Mouse (Mus musculus) forebrain, embryonic 13.5 days (tissue): Measurements from ENCODE around the gene Dmd. TPM values are rescaled to one million over a fixed set of nuclear protein-coding genes. Genes with fewer than 3 reads are reported as not detected.
"Not testable (repeated sequence)": the region's sequence is repeated elsewhere in the genome, so short reads cannot be mapped to it uniquely, and the experiment has no call there.

ENCODE experiments used
- ATAC-seq: fragments of 200-750 bp; cut with Nextera tagmentation; 2 replicates; pipeline ENCODE4 v1.8.0; 2017
- H3K27ac ChIP-seq: fragments of 300-500 bp; sonication (generic); 2 replicates; pipeline ENCODE4 v1.5.1; 2015; ENCODE audit warnings: inconsistent platforms, mild to moderate bottlenecking, moderate library complexity
- H3K27me3 ChIP-seq: fragments of 300-500 bp; sonication (generic); 2 replicates; pipeline ENCODE4 v1.6.1; 2015; ENCODE audit warnings: mild to moderate bottlenecking, inconsistent platforms
- H3K36me3 ChIP-seq: fragments of 300-500 bp; sonication (generic); 2 replicates; pipeline ENCODE4 v1.6.1; 2015; ENCODE audit warnings: mild to moderate bottlenecking, inconsistent platforms; ENCODE audit not compliant: poor library complexity, severe bottlenecking
- H3K4me1 ChIP-seq: fragments of 300-500 bp; sonication (generic); 2 replicates; pipeline ENCODE4 v1.6.1; 2015; ENCODE audit warnings: inconsistent platforms
- H3K4me2 ChIP-seq: fragments of 300-500 bp; sonication (generic); 2 replicates; pipeline ENCODE4 v1.6.1; 2015; ENCODE audit warnings: inconsistent platforms, mild to moderate bottlenecking, moderate library complexity
- H3K4me3 ChIP-seq: fragments of 300-500 bp; sonication (generic); 2 replicates; pipeline ENCODE4 v1.5.1; 2015; ENCODE audit warnings: mild to moderate bottlenecking, inconsistent platforms
- H3K9ac ChIP-seq: fragments of 300-500 bp; sonication (generic); 2 replicates; pipeline ENCODE4 v1.6.1; 2015; ENCODE audit warnings: mild to moderate bottlenecking, inconsistent platforms
- H3K9me3 ChIP-seq: fragments of 300-500 bp; sonication (generic); replicated peaks from 2 replicates; pipeline ENCODE4 v1.6.1; 2016; ENCODE audit warnings: inconsistent platforms
- WGBS: fragments of 180-500 bp; shearing (Covaris S2); methylation state at CpG from one replicate; pipeline ENCODE4 v1.1.7; 2015; 5-methylcytosine and 5-hydroxymethylcytosine counted together
- polyA plus RNA-seq: library from polyadenylated mRNA; unstranded; fragments of >200 nt; fragmentation: Nextera tagmentation; extraction: Ambion mirVana; gene quantifications from 2 replicates; pipeline ENCODE4 v1.2.1, GENCODE M21; 2015

Dmd gene
- polyA plus RNA-seq, 1 experiment from 2014 or later = 26.1 TPM

DNA sequence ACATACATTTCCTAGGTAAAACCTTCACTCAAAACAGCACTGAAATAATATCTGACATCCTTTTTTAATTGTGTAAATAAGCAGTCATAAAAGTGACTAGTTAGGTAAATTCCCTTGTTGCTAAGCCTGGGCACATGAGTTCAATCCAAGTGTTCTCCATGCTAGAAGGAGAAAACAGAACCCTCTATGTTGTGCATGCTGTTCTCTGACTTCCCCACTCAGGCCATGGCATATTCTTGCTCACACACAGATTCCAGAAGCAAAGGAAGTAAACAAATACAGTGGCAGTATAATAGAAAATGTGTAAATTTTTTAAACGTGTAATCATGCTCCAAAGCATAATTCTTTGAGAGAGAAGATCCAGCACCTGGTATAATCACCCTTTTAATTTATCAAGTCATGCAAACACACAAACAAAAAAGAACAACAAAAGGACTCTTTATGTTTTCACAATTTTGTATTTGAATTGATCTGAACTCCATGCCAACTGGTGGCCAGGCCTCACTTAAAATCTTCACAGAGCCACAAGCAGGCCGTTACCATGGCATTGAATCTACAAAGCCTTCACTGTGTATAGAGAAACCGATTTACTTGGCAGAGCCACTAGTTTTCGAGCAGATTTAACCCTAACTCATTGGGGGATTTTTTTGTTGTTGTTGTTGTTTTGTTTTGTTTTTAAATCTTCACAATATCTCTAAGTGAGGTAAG lies 797.8 kb downstream of the Dmd start:
- 21% methylated on average over 4 of the region's 4 CpGs for whole genome bisulfite sequencing
- Histone ChIP-seq H3K9ac (no peak overlapping the region), H3K27ac (no peak overlapping the region), H3K4me1 (no peaks in the 10 kb centered on the region), H3K9me3 (no peaks in the 10 kb centered on the region), H3K27me3 (no peaks in the 10 kb centered on the region), H3K36me3 (no peaks in the 10 kb centered on the region), H3K4me2 (no peak overlapping the region), H3K4me3 (no peak overlapping the region)
- peak; percentile 88 for ATAC-seq

DNA sequence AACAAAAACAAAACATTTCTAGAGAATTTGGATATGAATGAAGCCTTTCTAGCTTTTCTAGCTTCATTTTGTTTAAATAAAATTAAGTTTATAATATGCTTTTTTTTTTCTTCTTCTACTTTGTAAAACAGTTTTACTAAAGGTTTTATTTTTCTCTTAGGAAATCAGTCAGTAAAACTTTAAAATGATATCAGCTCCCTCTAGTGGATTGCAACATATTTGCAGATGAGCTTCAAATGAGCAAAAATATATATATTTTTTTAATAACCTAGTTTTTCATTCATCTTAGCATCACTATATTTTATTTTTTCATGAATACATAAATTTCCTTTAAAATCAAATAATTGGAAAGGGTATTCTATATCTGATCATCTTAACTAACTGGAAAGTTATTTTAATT lies 838.7 kb downstream of the Dmd start:
- no peak overlapping the region for H3K9ac ChIP-seq
- ATAC-seq = no peak
- no peaks in the 10 kb centered on the region for H3K36me3 ChIP-seq
- no peak overlapping the region for H3K27ac ChIP-seq
- H3K4me3 ChIP-seq = no peak overlapping the region
- H3K4me2 ChIP-seq = no peak overlapping the region
- no peaks in the 10 kb centered on the region for H3K9me3 ChIP-seq
- H3K4me1 ChIP-seq = no peaks in the 10 kb centered on the region
- no peaks in the 10 kb centered on the region for H3K27me3 ChIP-seq

DNA sequence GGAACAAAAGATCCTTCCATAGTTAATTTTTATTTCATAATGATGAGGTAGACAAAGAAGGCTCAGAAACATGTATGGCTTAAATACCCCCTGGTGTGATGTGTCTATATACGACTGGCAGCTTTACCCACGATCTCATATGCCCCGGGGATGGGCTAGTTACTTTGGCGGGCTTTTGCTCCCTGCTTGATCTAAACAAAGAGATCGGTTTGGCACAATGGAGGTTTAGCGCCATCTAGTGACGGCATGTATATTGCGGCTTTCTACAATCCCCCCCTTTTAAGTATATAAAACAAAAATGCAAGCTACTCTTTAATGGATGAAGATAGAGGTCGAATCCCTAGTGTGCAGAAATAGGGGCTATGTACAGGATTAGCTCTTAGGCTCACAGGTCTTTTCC lies 918.8 kb downstream of the Dmd start:
- not testable (repeated sequence) for H3K4me3 ChIP-seq, H3K36me3 ChIP-seq, H3K27ac ChIP-seq, H3K4me1 ChIP-seq, H3K9ac ChIP-seq, H3K9me3 ChIP-seq, H3K27me3 ChIP-seq, H3K4me2 ChIP-seq
- WGBS = 54% methylated on average over 9 of the region's 9 CpGs
- peak; percentile 61; the same call in 1 of the 2 replicates for ATAC-seq

DNA sequence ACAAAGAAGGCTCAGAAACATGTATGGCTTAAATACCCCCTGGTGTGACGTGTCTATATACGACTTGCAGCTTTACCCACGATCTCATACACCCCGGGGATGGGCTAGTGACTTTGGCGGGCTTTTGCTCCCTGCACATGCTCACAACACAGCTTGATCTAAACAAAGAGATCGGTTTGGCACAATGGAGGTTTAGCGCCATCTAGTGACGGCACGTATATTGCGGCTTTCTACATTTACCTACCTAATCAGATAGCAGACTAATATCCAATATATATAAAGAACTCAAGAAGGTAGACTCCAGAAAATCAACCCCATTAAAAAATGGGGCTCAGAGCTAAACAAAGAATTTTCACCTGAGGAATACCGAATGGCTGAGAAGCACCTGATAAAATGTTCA lies 926.7 kb downstream of the Dmd start:
- not testable (repeated sequence) for H3K4me3 ChIP-seq, H3K4me1 ChIP-seq, H3K27me3 ChIP-seq, H3K9me3 ChIP-seq, H3K27ac ChIP-seq, H3K9ac ChIP-seq, H3K4me2 ChIP-seq, H3K36me3 ChIP-seq, ATAC-seq
- WGBS = 86% methylated on average over 11 of the region's 11 CpGs

DNA sequence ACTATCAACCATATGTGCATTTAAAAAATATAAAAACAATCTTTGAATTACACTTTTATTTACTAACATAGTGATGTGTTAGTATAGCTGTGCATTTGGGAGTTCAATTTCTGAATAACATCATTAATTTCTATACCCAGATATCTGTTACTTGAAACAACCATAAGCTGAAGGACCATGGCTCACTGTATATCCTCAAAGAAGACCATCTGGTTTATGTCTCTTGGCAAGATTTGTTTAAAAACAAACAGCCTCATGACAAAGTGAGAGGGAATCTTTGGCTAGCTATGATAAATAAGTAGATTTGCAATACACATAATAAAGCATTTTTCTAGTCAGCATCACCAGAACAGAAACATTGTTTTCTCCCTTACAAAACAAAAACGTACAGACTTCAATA lies 1027.2 kb downstream of the Dmd start:
- H3K9me3 ChIP-seq = no peaks in the 10 kb centered on the region
- no peak overlapping the region for H3K9ac ChIP-seq
- no peaks in the 10 kb centered on the region for H3K27me3 ChIP-seq
- no peak overlapping the region for H3K4me3 ChIP-seq
- H3K4me1 ChIP-seq = no peaks in the 10 kb centered on the region
- no peaks in the 10 kb centered on the region for H3K36me3 ChIP-seq
- 67% methylated on average over 1 of the region's 1 CpGs for WGBS
- H3K27ac ChIP-seq = no peak overlapping the region
- no peak for ATAC-seq
- no peak overlapping the region for H3K4me2 ChIP-seq

DNA sequence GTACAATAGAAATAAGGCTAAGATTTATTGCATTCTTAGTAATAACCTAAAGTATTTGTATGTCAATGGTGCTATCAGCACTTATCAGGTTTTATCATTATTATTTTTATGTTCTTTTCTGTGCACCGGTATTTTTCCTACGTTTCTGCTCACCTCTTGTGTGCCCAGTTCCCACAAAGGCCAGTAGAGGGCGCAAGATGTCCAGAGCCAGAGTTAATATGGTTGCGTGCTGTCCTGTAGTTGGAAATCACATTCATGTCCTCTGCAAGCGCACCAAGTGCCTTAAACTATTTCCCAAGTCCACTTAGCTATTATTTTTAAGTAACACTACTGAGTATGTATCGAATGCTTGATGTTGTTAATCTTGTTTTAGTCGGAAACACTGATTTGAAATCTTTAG lies 1052.6 kb downstream of the Dmd start:
- Histone ChIP-seq H3K4me1 (no peaks in the 10 kb centered on the region), H3K9ac (no peak overlapping the region), H3K4me3 (no peak overlapping the region), H3K36me3 (no peaks in the 10 kb centered on the region), H3K4me2 (no peak overlapping the region), H3K27ac (no peak overlapping the region), H3K9me3 (no peaks in the 10 kb centered on the region), H3K27me3 (no peaks in the 10 kb centered on the region)
- WGBS = 34% methylated on average over 7 of the region's 7 CpGs
- ATAC-seq = peak; percentile 53; the same call in 1 of the 2 replicates

DNA sequence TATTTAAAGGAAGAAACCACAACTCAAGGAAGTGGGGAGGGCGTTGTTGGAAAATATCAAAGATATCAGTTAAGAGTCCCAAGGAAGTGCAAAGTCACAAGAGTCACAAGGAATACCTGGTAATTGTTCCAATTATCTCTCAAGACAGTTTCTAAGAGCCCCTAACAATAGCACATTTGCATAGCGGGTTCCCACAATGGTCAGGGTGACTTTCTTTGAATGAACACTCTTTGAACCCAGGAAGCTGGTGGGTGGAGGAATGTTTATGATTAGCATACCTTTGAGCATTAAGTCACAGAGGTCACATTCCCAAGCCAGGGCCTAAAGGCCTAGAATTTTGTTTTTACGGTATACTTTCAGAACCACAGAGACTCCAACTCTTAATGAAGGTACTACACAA lies 1113.8 kb downstream of the Dmd start:
- not testable (repeated sequence) for H3K4me1 ChIP-seq, H3K27ac ChIP-seq, H3K36me3 ChIP-seq, H3K9ac ChIP-seq, ATAC-seq, H3K9me3 ChIP-seq, H3K4me3 ChIP-seq, H3K27me3 ChIP-seq, H3K4me2 ChIP-seq
- 95% methylated on average over 3 of the region's 3 CpGs for WGBS

DNA sequence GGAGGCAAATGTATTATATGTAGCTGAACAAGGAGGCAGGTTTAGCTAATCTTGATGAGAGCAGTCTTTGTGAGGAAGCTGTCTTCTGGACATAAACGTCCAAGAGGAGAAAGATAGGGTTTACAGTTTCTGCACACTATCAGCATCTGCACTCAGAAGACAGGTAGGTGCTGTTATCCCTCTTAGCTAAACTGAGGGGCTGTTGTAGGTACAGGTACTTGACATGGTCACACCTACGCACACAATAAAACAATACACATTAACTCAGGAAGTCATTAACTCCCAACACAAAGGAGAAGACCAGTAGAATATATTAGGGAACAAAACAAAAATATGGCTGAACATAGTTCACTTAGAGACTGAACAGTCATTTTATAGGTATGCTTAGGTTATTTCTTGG lies 1217.2 kb downstream of the Dmd start:
- no peak overlapping the region for H3K27ac ChIP-seq
- H3K4me2 ChIP-seq = no peak overlapping the region
- H3K4me3 ChIP-seq = no peak overlapping the region
- no peaks in the 10 kb centered on the region for H3K27me3 ChIP-seq
- no peak for ATAC-seq
- no peaks in the 10 kb centered on the region for H3K9me3 ChIP-seq
- 60% methylated on average over 2 of the region's 2 CpGs for WGBS
- no peaks in the 10 kb centered on the region for H3K4me1 ChIP-seq
- no peaks in the 10 kb centered on the region for H3K36me3 ChIP-seq
- no peak overlapping the region for H3K9ac ChIP-seq

DNA sequence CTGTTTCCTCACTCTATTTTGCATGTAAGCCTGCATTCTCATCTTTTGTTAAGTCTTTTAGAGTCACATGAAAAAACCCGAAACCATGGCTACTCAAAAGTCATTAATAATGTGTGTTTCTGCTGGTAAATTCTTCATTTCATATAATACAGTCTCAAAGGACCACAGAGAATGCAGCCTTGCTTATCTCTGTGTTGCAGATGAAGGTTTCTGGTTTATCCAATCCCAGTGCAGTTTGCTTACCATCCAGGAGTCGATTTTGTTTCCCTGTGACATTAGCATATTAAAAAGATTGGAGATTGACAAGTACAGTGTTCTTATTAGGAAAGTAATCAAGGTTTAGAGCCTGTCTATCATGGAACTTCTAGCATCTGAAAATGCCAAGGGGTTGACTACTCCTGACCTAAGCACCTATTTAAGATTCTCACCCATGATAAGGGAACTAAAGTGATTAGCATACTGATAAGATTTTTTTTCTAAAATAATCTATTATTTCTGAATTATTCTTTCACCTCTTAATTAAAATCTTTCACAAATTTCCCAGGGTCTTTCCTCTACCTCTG lies 1292.7 kb downstream of the Dmd start:
- no peak overlapping the region for H3K9ac ChIP-seq
- H3K27me3 ChIP-seq = no peaks in the 10 kb centered on the region
- no peaks in the 10 kb centered on the region for H3K9me3 ChIP-seq
- no peak overlapping the region for H3K4me2 ChIP-seq
- H3K4me1 ChIP-seq = no peaks in the 10 kb centered on the region
- no peak for ATAC-seq
- H3K36me3 ChIP-seq = no peaks in the 10 kb centered on the region
- WGBS = 67% methylated on average over 2 of the region's 2 CpGs
- H3K4me3 ChIP-seq = no peak overlapping the region
- H3K27ac ChIP-seq = no peak overlapping the region

DNA sequence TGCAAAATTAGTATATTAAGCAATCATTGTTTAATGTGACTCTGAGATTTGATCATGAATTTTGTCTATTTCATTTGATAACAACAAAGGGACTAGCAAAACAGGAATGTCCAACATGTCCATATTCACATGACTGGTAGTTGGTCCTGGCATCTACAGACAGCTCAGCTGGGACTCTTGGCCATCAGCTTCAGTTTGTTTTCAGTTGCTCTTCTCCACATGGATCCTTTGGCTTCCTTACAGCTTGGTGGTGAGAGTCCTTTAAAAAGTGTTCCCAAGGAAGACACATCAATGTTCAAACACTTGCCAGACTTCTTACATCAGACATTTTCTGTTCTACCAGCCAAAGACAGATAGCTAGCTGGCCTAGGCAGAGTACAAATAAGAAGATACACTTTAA lies 1381.9 kb downstream of the Dmd start:
- Histone ChIP-seq H3K9me3 (no peaks in the 10 kb centered on the region), H3K27ac (no peak overlapping the region), H3K27me3 (no peaks in the 10 kb centered on the region), H3K4me1 (no peaks in the 10 kb centered on the region), H3K36me3 (no peaks in the 10 kb centered on the region), H3K9ac (no peak overlapping the region), H3K4me3 (no peak overlapping the region), H3K4me2 (no peak overlapping the region)
- no peak for ATAC-seq

DNA sequence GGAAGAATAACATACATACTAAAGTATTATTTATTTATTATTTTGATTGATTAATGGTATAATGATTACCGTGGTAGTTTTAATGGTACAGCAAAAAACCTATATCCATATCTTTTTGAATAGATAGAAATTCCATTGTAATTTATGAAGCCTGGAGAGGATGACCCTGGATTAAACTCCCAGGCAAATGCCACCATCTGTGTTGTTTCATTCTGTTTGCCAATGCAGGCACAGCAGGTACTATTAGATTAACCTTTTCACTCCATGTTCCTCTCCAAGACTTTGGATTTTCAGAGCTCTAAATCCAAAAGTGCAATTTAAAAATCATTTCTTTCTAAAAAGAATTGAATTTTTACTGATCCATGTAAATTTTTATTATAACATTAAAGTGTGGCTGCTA lies 1383.5 kb downstream of the Dmd start:
- no peak overlapping the region for H3K9ac ChIP-seq
- WGBS = 86% methylated on average over 1 of the region's 1 CpGs
- H3K4me1 ChIP-seq = no peaks in the 10 kb centered on the region
- H3K27ac ChIP-seq = no peak overlapping the region
- H3K36me3 ChIP-seq = no peaks in the 10 kb centered on the region
- H3K27me3 ChIP-seq = no peaks in the 10 kb centered on the region
- no peaks in the 10 kb centered on the region for H3K9me3 ChIP-seq
- no peak for ATAC-seq
- no peak overlapping the region for H3K4me3 ChIP-seq
- H3K4me2 ChIP-seq = no peak overlapping the region

DNA sequence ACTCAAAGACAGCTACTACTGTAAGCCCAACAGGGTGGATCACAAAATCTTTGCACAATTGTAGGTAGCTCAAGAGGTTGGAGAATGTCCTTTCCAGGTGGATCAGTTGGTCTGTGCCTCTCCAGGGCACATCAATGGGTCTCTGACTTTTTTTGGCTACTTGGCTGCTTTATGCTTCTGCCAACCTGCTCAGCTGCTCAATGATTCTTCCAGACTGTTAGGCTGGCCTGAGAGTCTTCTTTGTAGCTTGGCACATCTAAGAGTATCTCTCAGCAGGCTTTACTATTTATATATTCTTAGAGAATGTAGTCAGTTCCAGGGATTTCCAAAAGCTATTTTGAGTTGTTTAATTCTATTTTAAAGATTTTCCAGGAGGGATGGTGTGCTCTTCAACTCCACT lies 1416.3 kb downstream of the Dmd start:
- no peaks in the 10 kb centered on the region for H3K27me3 ChIP-seq
- no peaks in the 10 kb centered on the region for H3K36me3 ChIP-seq
- no peak overlapping the region for H3K4me2 ChIP-seq
- ATAC-seq = no peak
- no peak overlapping the region for H3K4me3 ChIP-seq
- H3K27ac ChIP-seq = no peak overlapping the region
- H3K9ac ChIP-seq = no peak overlapping the region
- no peaks in the 10 kb centered on the region for H3K4me1 ChIP-seq
- H3K9me3 ChIP-seq = no peaks in the 10 kb centered on the region

DNA sequence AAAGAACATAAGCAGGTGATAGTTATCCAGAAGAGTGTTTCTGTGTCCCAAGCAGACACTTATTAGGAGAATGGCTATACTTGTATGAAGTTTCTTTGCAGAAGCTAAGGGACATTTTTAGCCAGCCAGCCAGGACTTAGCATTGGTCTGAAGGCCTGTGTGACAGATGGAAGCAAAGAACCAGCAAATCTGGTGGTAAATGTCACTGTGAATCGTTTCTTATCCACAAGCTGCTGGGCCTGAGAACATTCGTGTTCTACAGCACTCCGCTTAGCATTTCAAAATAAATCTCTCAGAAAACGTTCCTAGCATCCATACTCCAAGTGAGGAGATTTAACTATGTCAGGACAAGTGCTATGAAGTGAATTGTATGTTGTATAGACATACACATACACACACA lies 1486.9 kb downstream of the Dmd start:
- Histone ChIP-seq H3K36me3 (no peaks in the 10 kb centered on the region), H3K27ac (no peak overlapping the region), H3K9me3 (no peaks in the 10 kb centered on the region), H3K4me3 (no peak overlapping the region), H3K4me1 (no peaks in the 10 kb centered on the region), H3K4me2 (no peak overlapping the region), H3K27me3 (no peaks in the 10 kb centered on the region), H3K9ac (no peak overlapping the region)
- no peak for ATAC-seq
- 72% methylated on average over 4 of the region's 4 CpGs for WGBS
